Mouse (Mus musculus) kidney, embryonic 14.5 days (tissue): ENCODE measurements around the gene Cstf3. TPM values are rescaled to one million over a fixed set of nuclear protein-coding genes. Genes with fewer than 3 reads are reported as not detected.

Experiments used
- ATAC-seq: fragments of 200-750 bp; cut with Nextera tagmentation; 2 replicates; pipeline ENCODE4 v1.8.0; 2017; ENCODE audit warnings: moderate number of reproducible peaks, mild to moderate bottlenecking, moderate TSS enrichment, moderate library complexity; ENCODE audit not compliant: low FRiP score, low TSS enrichment
- H3K27ac ChIP-seq: fragments of 300-500 bp; sonication (generic); 2 replicates; pipeline ENCODE4 v1.5.1; 2014; ENCODE audit warnings: low read depth, mild to moderate bottlenecking, low read length, moderate library complexity, mixed read lengths
- H3K27me3 ChIP-seq: fragments of 300-500 bp; sonication (generic); 2 replicates; pipeline ENCODE4 v1.6.1; 2014; ENCODE audit warnings: mild to moderate bottlenecking, low read length; ENCODE audit not compliant: control insufficient read depth, insufficient read depth
- H3K36me3 ChIP-seq: fragments of 300-500 bp; sonication (generic); 2 replicates; pipeline ENCODE4 v1.6.1; 2014; ENCODE audit warnings: low read length, mixed read lengths; ENCODE audit not compliant: control insufficient read depth, insufficient read depth
- H3K4me1 ChIP-seq: fragments of 300-500 bp; sonication (generic); 2 replicates; pipeline ENCODE4 v1.6.1; 2014; ENCODE audit warnings: low read length, mixed read lengths; ENCODE audit not compliant: control insufficient read depth, insufficient read depth
- H3K4me2 ChIP-seq: fragments of 300-500 bp; sonication (generic); replicated peaks from 2 replicates; pipeline ENCODE4 v1.6.1; 2014; ENCODE audit warnings: low read depth, mild to moderate bottlenecking, low read length
- H3K4me3 ChIP-seq: fragments of 300-500 bp; sonication (generic); 2 replicates; pipeline ENCODE4 v1.5.1; 2014; ENCODE audit warnings: mild to moderate bottlenecking, low read length
- H3K9ac ChIP-seq: fragments of 300-500 bp; sonication (generic); 2 replicates; pipeline ENCODE4 v1.6.1; 2014; ENCODE audit warnings: low read depth, mild to moderate bottlenecking, low read length, moderate library complexity
- H3K9me3 ChIP-seq: fragments of 300-500 bp; sonication (generic); 2 replicates; pipeline ENCODE4 v1.6.1; 2016; ENCODE audit warnings: low read length; ENCODE audit not compliant: control insufficient read depth
- WGBS: fragments of 180-500 bp; shearing (Covaris S2); extraction: QIAGEN DNeasy Blood & Tissue Kit; methylation state at CpG from one replicate; pipeline ENCODE4 v1.1.7; 2014; 5-methylcytosine and 5-hydroxymethylcytosine counted together
- polyA plus RNA-seq: library from polyadenylated mRNA; unstranded; fragments of >200 nt; fragmentation: Nextera tagmentation; extraction: Ambion mirVana; gene quantifications from 2 replicates; pipeline ENCODE4 v1.2.1, GENCODE M21; 2014

Gene Cstf3
- polyA plus RNA-seq, 1 experiment from 2014 or later, result 72.5 TPM

DNA sequence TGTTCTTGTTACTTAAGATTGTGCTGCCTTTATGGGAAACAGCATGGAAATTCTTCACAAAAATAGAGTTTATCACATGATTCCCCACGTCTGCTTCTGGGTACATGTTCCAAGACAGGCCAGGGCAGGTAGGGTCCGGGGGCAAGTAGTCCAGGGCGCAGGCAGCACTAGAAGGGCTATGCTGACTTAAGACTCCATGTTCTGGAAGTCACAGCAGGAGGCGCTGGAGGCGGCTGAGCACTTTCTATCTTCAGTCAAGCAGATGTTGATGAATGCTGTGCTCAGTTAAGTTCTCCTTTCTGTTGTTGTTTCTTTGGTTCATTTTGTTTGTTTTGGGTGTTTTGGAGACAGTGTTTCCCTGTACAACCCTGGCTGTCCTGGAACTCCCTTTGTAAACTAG lies 14.1 kb upstream of the Cstf3 start:
- H3K4me2 ChIP-seq, result no peak overlapping the region
- no peak overlapping the region for H3K9ac ChIP-seq
- no peaks in the 10 kb centered on the region for H3K27me3 ChIP-seq
- no peak overlapping the region for H3K4me3 ChIP-seq
- no peak overlapping the region for H3K27ac ChIP-seq
- no peaks in the 10 kb centered on the region for H3K4me1 ChIP-seq
- no peak for ATAC-seq
- 92% methylated on average over 5 of the region's 5 CpGs for WGBS
- no peaks in the 10 kb centered on the region for H3K9me3 ChIP-seq
- no peaks in the 10 kb centered on the region for H3K36me3 ChIP-seq

DNA sequence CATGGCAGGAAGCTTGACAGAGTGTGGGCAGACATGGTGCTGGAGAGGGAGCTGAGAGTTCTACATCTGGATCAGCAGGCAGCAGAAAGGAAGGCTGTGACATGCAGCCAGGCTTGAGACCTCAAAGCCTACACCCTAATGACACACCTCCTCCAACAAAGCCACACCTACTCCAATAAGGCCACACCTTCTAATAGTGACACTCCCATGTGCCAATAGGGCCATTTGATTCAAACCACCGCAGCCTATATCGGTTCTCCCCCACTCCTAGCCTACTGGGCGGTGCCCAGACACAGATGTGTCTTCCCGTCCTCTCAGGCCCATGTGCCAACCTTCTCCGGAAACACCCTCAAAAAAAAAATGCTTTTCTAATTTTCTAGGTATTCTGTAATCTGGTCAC lies 12.3 kb upstream of the Cstf3 start:
- Histone ChIP-seq H3K4me1 (no peaks in the 10 kb centered on the region), H3K9me3 (no peaks in the 10 kb centered on the region), H3K9ac (no peak overlapping the region), H3K4me2 (no peak overlapping the region), H3K27me3 (no peaks in the 10 kb centered on the region), H3K4me3 (no peak overlapping the region), H3K27ac (no peak overlapping the region), H3K36me3 (no peaks in the 10 kb centered on the region)
- 71% methylated on average over 5 of the region's 5 CpGs for WGBS
- no peak for ATAC-seq

DNA sequence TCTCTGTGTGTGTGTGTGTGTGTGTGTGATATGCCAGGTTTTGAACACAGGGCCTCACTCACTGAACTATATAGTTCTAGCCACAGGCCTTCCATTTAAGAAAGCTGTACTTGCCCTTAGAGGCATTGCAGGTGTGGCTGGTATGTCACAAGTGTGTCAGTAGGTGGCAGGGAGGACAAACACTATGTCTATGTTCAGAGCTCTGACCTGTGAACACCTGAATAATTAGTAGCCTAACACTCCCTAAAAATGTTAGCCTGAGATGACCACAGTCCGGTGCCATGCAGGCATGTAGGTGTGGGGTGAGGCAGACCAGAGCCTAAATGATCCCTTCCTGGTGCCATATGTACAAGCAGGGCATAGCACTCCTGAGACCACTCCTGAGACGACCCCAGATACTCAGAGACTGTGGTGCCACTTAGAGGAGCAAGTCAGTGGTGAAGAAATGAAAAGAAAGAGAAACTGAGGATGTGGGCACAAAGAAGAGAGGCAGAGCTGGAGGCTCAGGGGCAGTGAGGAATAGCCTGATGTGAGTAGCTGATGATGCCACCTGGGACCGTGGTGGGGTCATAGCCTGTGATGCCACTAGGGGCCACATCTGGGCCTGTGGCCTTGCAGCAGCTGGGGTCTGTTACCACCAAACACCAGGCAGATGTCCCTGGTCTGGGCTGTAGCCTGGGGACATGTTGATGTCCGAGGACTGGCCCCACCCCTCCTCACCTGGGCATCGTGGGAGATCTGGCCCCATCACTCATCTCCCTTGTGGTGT lies 11.3 kb upstream of the Cstf3 start:
- Histone ChIP-seq H3K4me2 (no peak overlapping the region), H3K27me3 (no peaks in the 10 kb centered on the region), H3K4me1 (no peaks in the 10 kb centered on the region), H3K4me3 (no peak overlapping the region), H3K9me3 (no peaks in the 10 kb centered on the region), H3K36me3 (no peaks in the 10 kb centered on the region), H3K9ac (no peak overlapping the region), H3K27ac (no peak overlapping the region)
- 0 out of 2 replicates have a peak, but pooled peaks have one; percentile 16 for ATAC-seq
- 78% methylated on average over 5 of the region's 5 CpGs for WGBS

DNA sequence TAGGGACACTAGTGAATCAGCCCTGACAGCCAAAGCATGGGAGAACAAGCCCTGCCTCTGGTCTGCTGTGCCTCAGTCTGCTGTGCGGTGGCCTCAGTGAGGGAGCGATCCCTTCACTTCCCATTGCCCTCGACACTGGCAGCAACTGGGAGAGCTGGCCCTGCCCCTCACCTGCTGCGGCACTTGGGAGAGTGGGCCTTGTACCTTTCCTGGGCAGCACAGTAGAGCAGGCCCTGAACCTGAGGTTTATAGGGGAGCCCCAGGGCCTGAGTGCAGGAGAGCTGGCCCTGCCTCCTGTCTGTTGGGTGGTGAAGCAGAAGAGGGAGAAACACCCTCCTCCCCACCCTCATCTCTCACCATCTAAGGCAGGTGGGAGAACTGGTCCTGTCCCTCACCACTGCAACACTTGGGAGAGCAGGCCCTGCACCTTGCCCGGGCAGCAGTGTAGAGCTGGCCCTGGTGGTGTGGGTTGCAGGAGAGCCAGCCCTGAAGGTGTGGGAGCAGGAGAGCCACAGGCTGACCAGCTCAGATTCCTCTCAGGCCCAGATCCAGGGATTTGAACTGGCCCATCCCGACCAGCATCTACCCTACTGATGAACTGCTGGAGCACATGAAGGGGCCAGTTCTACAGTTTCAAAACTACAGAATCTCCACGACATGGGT lies 10.4 kb upstream of the Cstf3 start:
- ATAC-seq, result no peak
- WGBS, result 78% methylated on average over 7 of the region's 7 CpGs
- no peaks in the 10 kb centered on the region for H3K9me3 ChIP-seq
- no peak overlapping the region for H3K4me2 ChIP-seq
- H3K9ac ChIP-seq, result no peak overlapping the region
- no peaks in the 10 kb centered on the region for H3K36me3 ChIP-seq
- no peak overlapping the region for H3K4me3 ChIP-seq
- H3K27me3 ChIP-seq, result no peaks in the 10 kb centered on the region
- no peaks in the 10 kb centered on the region for H3K4me1 ChIP-seq
- H3K27ac ChIP-seq, result no peak overlapping the region

DNA sequence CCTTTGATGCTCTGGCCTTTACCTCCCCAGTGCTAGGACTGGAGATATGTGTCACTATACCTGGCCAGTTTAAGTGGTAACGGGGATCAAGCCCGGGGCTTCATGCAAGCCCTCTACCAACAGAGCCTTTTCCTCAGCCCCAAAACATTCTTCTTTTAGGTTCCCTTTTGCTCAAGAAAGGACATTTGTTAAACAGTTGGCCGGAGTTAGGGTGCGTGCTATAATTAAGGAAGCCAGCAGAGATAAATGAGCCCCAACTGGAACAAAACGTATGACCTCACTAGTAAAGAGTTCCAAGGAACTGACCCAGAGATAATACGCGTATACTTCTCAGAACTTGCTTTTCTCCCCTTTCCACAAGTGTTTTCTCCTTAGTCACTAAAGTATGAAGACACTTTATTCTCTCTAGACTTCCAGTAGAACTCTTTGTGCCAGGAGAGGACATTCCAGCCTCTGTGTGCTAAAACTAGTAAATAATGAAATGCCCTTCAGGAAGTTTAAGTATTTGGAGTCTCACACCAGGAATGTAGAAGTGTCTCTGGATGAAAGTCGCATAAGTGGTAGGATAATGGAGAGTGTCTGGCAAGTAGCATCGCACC lies 8.9 kb upstream of the Cstf3 start:
- WGBS, result 78% methylated on average over 9 of the region's 9 CpGs
- ATAC-seq, result no peak
- no peaks in the 10 kb centered on the region for H3K9me3 ChIP-seq
- H3K4me2 ChIP-seq, result no peak overlapping the region
- H3K36me3 ChIP-seq, result no peaks in the 10 kb centered on the region
- no peaks in the 10 kb centered on the region for H3K4me1 ChIP-seq
- H3K4me3 ChIP-seq, result no peak overlapping the region
- no peaks in the 10 kb centered on the region for H3K27me3 ChIP-seq
- no peak overlapping the region for H3K27ac ChIP-seq
- H3K9ac ChIP-seq, result no peak overlapping the region

DNA sequence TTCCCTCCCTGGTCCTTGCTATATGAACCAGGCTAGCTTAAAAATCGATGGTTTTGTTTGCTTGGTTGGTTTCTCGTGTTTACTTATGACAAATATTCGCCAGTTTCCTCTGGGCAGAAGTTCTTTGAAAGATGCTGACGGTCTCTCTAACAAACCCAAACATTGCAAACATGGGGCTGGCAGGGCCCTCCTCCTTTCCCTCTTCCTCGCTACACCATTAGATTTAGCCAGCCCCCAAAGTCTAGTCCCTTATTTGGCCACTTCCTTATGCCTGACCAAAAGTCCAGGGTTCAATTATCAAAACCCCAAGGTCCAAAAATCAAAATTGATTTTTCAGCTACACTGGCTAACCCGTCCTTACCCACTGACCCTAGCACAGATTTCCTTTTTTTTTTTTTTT lies 7.3 kb upstream of the Cstf3 start:
- Histone ChIP-seq H3K4me1 (no peaks in the 10 kb centered on the region), H3K36me3 (no peaks in the 10 kb centered on the region), H3K9me3 (no peaks in the 10 kb centered on the region), H3K27me3 (no peaks in the 10 kb centered on the region), H3K4me3 (no peak overlapping the region), H3K27ac (no peak overlapping the region), H3K9ac (no peak overlapping the region), H3K4me2 (no peak overlapping the region)
- ATAC-seq, result no peak
- 74% methylated on average over 6 of the region's 6 CpGs for WGBS

DNA sequence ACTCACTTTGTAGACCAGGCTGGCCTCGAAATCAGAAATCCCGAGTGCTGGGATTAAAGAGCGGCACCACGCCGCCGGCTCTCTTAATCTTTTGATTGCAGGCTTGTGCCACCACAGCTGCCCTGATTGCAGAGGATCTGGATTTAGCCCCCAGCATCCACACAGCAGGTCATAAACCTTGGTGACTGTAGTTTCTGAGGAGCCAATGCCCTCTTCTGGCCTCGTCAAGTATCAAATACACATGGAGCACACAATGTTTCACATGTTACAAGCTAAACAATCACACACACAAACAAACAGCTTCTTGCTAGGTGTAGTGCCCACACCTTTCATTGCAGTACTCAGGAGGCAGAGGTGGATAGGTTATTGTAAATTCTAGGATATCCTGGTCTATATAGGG lies 6.1 kb upstream of the Cstf3 start:
- Histone ChIP-seq H3K4me1 (no peaks in the 10 kb centered on the region), H3K9ac (no peak overlapping the region), H3K27me3 (no peaks in the 10 kb centered on the region), H3K9me3 (no peaks in the 10 kb centered on the region), H3K4me3 (no peak overlapping the region), H3K36me3 (no peaks in the 10 kb centered on the region), H3K27ac (no peak overlapping the region), H3K4me2 (no peak overlapping the region)
- 86% methylated on average over 7 of the region's 7 CpGs for WGBS
- ATAC-seq, result no peak

DNA sequence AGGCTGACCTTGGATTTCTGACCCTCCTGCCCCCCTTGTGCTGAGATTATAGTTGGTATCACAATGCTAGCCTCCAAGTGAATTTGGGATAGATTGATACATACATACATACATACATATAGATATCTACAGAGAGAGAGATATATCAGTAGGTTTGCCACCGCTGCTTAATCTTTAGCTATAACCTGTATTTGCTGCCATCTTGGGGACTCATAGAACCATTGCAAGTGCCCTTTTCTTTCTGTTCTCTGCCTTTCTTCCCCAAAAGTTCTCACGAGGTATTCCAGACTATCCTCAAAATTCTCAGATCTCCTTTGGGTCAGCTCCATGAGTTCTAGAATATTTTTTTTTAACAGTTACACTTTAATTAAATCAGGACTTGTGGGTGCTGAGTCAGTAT lies 4.7 kb upstream of the Cstf3 start:
- no peak for ATAC-seq
- 46% methylated on average over 2 of the region's 2 CpGs for WGBS
- no peak overlapping the region for H3K27ac ChIP-seq
- no peak overlapping the region for H3K4me2 ChIP-seq
- no peak overlapping the region for H3K4me3 ChIP-seq
- no peaks in the 10 kb centered on the region for H3K27me3 ChIP-seq
- H3K4me1 ChIP-seq, result no peaks in the 10 kb centered on the region
- H3K36me3 ChIP-seq, result no peaks in the 10 kb centered on the region
- H3K9ac ChIP-seq, result no peak overlapping the region
- no peaks in the 10 kb centered on the region for H3K9me3 ChIP-seq

DNA sequence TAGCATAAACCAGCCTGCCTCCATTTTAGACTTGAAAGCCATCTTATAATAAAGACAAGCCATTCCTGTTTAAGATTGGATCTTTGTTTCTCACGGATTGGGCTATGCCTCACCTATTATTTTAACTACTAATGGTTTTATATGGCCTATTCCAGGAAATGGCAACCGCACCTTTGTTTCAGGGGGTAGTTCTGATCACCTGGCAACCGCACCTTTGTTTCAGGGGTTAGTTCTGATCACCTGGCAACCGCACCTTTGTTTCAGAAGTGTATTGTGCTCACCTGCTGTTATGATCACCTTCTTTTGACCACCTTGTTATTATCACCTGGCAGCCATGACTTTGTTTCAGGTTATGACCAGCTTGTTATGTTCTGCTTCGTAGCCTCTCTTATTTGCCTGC lies 1.8 kb upstream of the Cstf3 start:
- Histone ChIP-seq H3K9ac (no peak overlapping the region), H3K4me3 (no peak overlapping the region), H3K4me1 (peaks cover 13% of the 10 kb centered on the region; the same call in 1 of the 2 replicates), H3K9me3 (no peaks in the 10 kb centered on the region), H3K36me3 (no peaks in the 10 kb centered on the region), H3K4me2 (no peak overlapping the region), H3K27ac (no peak overlapping the region), H3K27me3 (no peaks in the 10 kb centered on the region)
- ATAC-seq, result no peak
- WGBS, result 93% methylated on average over 5 of the region's 5 CpGs
